8 mouse cellular contexts compared by ENCODE assay signal in the genomic region with DNA sequence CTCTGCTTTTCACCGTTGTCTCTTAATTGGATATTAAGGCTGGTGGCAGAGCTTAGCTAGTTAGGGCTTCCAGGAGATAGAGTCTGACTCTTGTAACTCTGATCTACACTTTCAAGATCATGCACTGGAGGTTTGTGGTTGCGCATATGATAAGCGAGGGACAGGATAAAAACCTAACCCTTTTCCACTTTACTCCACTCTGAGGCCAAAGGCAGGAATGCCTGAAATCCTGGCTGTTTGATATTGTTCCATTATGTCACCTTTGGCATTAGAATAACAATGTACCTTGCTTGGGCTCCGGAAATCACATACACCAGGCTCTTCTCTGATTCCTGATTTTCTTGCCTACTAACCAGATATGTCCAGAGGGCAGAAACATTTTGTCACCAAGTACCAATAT. TPM values are rescaled to one million over a fixed set of nuclear protein-coding genes. Genes with fewer than 3 reads are reported as not detected.
DNase-seq lines count a peak whose midpoint lies in the region; ATAC-seq and TF ChIP-seq lines count a peak whose summit lies in the region.

No protein-coding gene starts in this region.

- no peaks in the 10 kb centered on the region for H3K4me1 ChIP-seq in kidney, postnatal 0 days (replicated peaks; ENCODE audit: insufficient read depth, low read length)
- H3K4me1 ChIP-seq in embryonic facial prominence, embryonic 14.5 days (ENCODE audit: control insufficient read depth, insufficient read depth, low read length) = peaks cover 4% of the 10 kb centered on the region; the same call in 1 of the 2 replicates
- peaks cover 25% of the 10 kb centered on the region for H3K4me1 ChIP-seq in hindbrain, embryonic 15.5 days (replicated peaks)
- peaks cover 22% of the 10 kb centered on the region for H3K4me1 ChIP-seq in midbrain, embryonic 16.5 days (ENCODE audit: control insufficient read depth, insufficient read depth, low read length)

- H3K27ac ChIP-seq in kidney, postnatal 0 days = no peak overlapping the region
- H3K27ac ChIP-seq in embryonic facial prominence, embryonic 14.5 days (replicated peaks; ENCODE audit: low read depth, low read length) = no peak overlapping the region
- peak overlapping the region; percentile 98 for H3K27ac ChIP-seq in hindbrain, embryonic 15.5 days (replicated peaks)
- H3K27ac ChIP-seq in midbrain, embryonic 16.5 days (ENCODE audit: low read length) = peak overlapping the region; percentile 98

- no peaks in the 10 kb centered on the region for H3K27me3 ChIP-seq in kidney, postnatal 0 days (ENCODE audit: insufficient read depth, low read length)
- H3K27me3 ChIP-seq in embryonic facial prominence, embryonic 14.5 days (replicated peaks; ENCODE audit: control insufficient read depth, insufficient read depth, low read length) = no peaks in the 10 kb centered on the region
- no peaks in the 10 kb centered on the region for H3K27me3 ChIP-seq in hindbrain, embryonic 15.5 days
- H3K27me3 ChIP-seq in midbrain, embryonic 16.5 days (ENCODE audit: control insufficient read depth, insufficient read depth, low read depth, low read length) = no peaks in the 10 kb centered on the region

- no peak overlapping the region for H3K4me3 ChIP-seq in kidney, postnatal 0 days (replicated peaks; ENCODE audit: low read depth, low read length)
- peak overlapping the region; percentile 76 for H3K4me3 ChIP-seq in embryonic facial prominence, embryonic 14.5 days (ENCODE audit: low read depth, low read length)
- H3K4me3 ChIP-seq in hindbrain, embryonic 15.5 days = peak overlapping the region; percentile 69
- peak overlapping the region; percentile 66 for H3K4me3 ChIP-seq in midbrain, embryonic 16.5 days (ENCODE audit: low read depth, low read length)

- no peaks in the 10 kb centered on the region for H3K9me3 ChIP-seq in kidney, postnatal 0 days (replicated peaks; ENCODE audit: low read length)
- no peaks in the 10 kb centered on the region for H3K9me3 ChIP-seq in embryonic facial prominence, embryonic 14.5 days (ENCODE audit: control insufficient read depth, low read length)
- no peaks in the 10 kb centered on the region for H3K9me3 ChIP-seq in hindbrain, embryonic 15.5 days
- no peaks in the 10 kb centered on the region for H3K9me3 ChIP-seq in midbrain, embryonic 16.5 days (replicated peaks; ENCODE audit: control insufficient read depth, low read length, poor library complexity, severe bottlenecking)

- 73% methylated on average over 4 of the region's 4 CpGs for WGBS in kidney, postnatal 0 days
- WGBS in embryonic facial prominence, embryonic 14.5 days = 56% methylated on average over 4 of the region's 4 CpGs
- 36% methylated on average over 4 of the region's 4 CpGs for WGBS in hindbrain, embryonic 15.5 days
- WGBS in midbrain, embryonic 16.5 days = 18% methylated on average over 4 of the region's 4 CpGs

- TF ChIP-seq CTCF in kidney, postnatal 0 days (IDR thresholded peaks at IDR 0.05; ENCODE audit: low read depth) = no peak

- peak overlapping the region; percentile 64; the same call in 1 of the 2 replicates for H3K4me2 ChIP-seq in kidney, postnatal 0 days (ENCODE audit: low read length)
- peak overlapping the region; percentile 60 for H3K4me2 ChIP-seq in embryonic facial prominence, embryonic 14.5 days (ENCODE audit: low read depth, low read length)
- H3K4me2 ChIP-seq in hindbrain, embryonic 15.5 days = peak overlapping the region; percentile 62
- H3K4me2 ChIP-seq in midbrain, embryonic 16.5 days (ENCODE audit: low read length) = peak overlapping the region; percentile 75

- no peak for ATAC-seq in kidney, postnatal 0 days (replicated peaks; ENCODE audit: low FRiP score, low read depth)
- no peak for ATAC-seq in embryonic facial prominence, embryonic 14.5 days (ENCODE audit: low read depth)
- no peak for ATAC-seq in hindbrain, embryonic 15.5 days (ENCODE audit: low FRiP score, low read depth)
- no peak for ATAC-seq in midbrain, embryonic 16.5 days

- no peak overlapping the region for H3K9ac ChIP-seq in kidney, postnatal 0 days (ENCODE audit: low read depth, low read length)
- peak overlapping the region; percentile 88 for H3K9ac ChIP-seq in embryonic facial prominence, embryonic 14.5 days (ENCODE audit: low read depth, low read length)
- H3K9ac ChIP-seq in hindbrain, embryonic 15.5 days = peak overlapping the region; percentile 37
- peak overlapping the region; percentile 53 for H3K9ac ChIP-seq in midbrain, embryonic 16.5 days (ENCODE audit: low read depth, low read length)

- intact Hi-C loops in gastrocnemius, postnatal 14 days (cut with DNase I; ENCODE audit: low total_unique reads) = no loop called here

- H3K36me3 ChIP-seq in kidney, postnatal 0 days (ENCODE audit: insufficient read depth, low read length) = no peaks in the 10 kb centered on the region
- no peaks in the 10 kb centered on the region for H3K36me3 ChIP-seq in embryonic facial prominence, embryonic 14.5 days (ENCODE audit: control insufficient read depth, insufficient read depth, low read length)
- H3K36me3 ChIP-seq in hindbrain, embryonic 15.5 days = no peaks in the 10 kb centered on the region
- no peaks in the 10 kb centered on the region for H3K36me3 ChIP-seq in midbrain, embryonic 16.5 days (ENCODE audit: control insufficient read depth, insufficient read depth, low read length)

- no peak for DNase-seq in kidney, postnatal 0 days (ENCODE audit: low spot score)
- no peak for DNase-seq in kidney, postnatal 36 days
- DNase-seq in embryonic facial prominence, embryonic 14.5 days (ENCODE audit: low spot score) = no peak
- DNase-seq in layer of hippocampus, postnatal 25 days (ENCODE audit: extremely low spot score in 1 of 2, low spot score in 1 of 2) = no peak
- no peak for DNase-seq in ovary, postnatal 36 days (ENCODE audit: low spot score)
- no peak for DNase-seq in gastrocnemius, postnatal 14 days

RNA-seq across cellular contexts. Expression of a gene that starts 0.7 kb away (rescaled TPM):
- 22.8 and 23.7 TPM in 2 replicates for polyA plus RNA-seq in kidney, postnatal 0 days (2015; fragmentation: Nextera tagmentation; extraction: Ambion mirVana)
- 24.7 and 25.6 TPM in 2 replicates for polyA plus RNA-seq in embryonic facial prominence, embryonic 14.5 days (2014; fragmentation: Nextera tagmentation; extraction: Ambion mirVana)
- polyA plus RNA-seq in hindbrain, embryonic 15.5 days (2015; fragmentation: Nextera tagmentation; extraction: Ambion mirVana) = 76.7 and 86.3 TPM in 2 replicates
- 104 and 105 TPM in 2 replicates for polyA plus RNA-seq in midbrain, embryonic 16.5 days (2015; fragmentation: Nextera tagmentation; extraction: Ambion mirVana)
- 10 to 100 TPM; 88.1 to 93.9 TPM for total RNA-seq in layer of hippocampus, postnatal 25 days (2021)
- total RNA-seq in gastrocnemius, postnatal 14 days (2021) = 10 to 100 TPM; 10.8 to 11.9 TPM

RNA-seq across cellular contexts. Expression of a gene that starts 9.8 kb away (rescaled TPM):
- 30.4 and 31.6 TPM in 2 replicates for polyA plus RNA-seq in kidney, postnatal 0 days (2015; fragmentation: Nextera tagmentation; extraction: Ambion mirVana)
- 13.1 and 14.3 TPM in 2 replicates for polyA plus RNA-seq in embryonic facial prominence, embryonic 14.5 days (2014; fragmentation: Nextera tagmentation; extraction: Ambion mirVana)
- 17.2 and 18.0 TPM in 2 replicates for polyA plus RNA-seq in hindbrain, embryonic 15.5 days (2015; fragmentation: Nextera tagmentation; extraction: Ambion mirVana)
- 13.9 and 15.5 TPM in 2 replicates for polyA plus RNA-seq in midbrain, embryonic 16.5 days (2015; fragmentation: Nextera tagmentation; extraction: Ambion mirVana)
- 1 to 10 TPM; 8.4 TPM for total RNA-seq in layer of hippocampus, postnatal 25 days (2021)
- 10 to 100 TPM; 14.2 to 14.4 TPM for total RNA-seq in gastrocnemius, postnatal 14 days (2021)

Comparison
In these comparisons a context has a peak if more than half of its experiments do, and no peak if none do; other contexts are left out.
1. H3K27ac ChIP-seq: peak in hindbrain, embryonic 15.5 days (single experiment) and midbrain, embryonic 16.5 days (single experiment); none in kidney, postnatal 0 days (single experiment) and embryonic facial prominence, embryonic 14.5 days (single experiment).
2. Peak in every context shown above with its lines, with median percentiles within 50 percentile points of each other: H3K4me2 ChIP-seq.